Mouse (Mus musculus) neural tube, embryonic 14.5 days (tissue): ENCODE data around the gene Atp1b3. TPM values are rescaled to one million over a fixed set of nuclear protein-coding genes. Genes with fewer than 3 reads are reported as not detected.

Experiments used
- ATAC-seq: fragments of 200-750 bp; cut with Nextera tagmentation; 2 replicates; pipeline ENCODE4 v1.8.0; 2017; ENCODE audit warnings: low read depth, mild to moderate bottlenecking, moderate TSS enrichment, moderate library complexity
- H3K27ac ChIP-seq: fragments of 300-500 bp; sonication (generic); 2 replicates; pipeline ENCODE4 v1.5.1; 2014; ENCODE audit warnings: low read depth, mild to moderate bottlenecking, control low read depth, low read length, moderate library complexity, mixed read lengths
- H3K27me3 ChIP-seq: fragments of 300-500 bp; sonication (generic); 2 replicates; pipeline ENCODE4 v1.6.1; 2014; ENCODE audit warnings: low read length; ENCODE audit not compliant: control insufficient read depth, insufficient read depth
- H3K36me3 ChIP-seq: fragments of 300-500 bp; sonication (generic); 2 replicates; pipeline ENCODE4 v1.6.1; 2014; ENCODE audit warnings: low read length, mixed read lengths; ENCODE audit not compliant: control insufficient read depth, insufficient read depth
- H3K4me1 ChIP-seq: fragments of 300-500 bp; sonication (generic); 2 replicates; pipeline ENCODE4 v1.6.1; 2014; ENCODE audit warnings: low read length; ENCODE audit not compliant: control insufficient read depth, insufficient read depth
- H3K4me2 ChIP-seq: fragments of 300-500 bp; sonication (generic); 2 replicates; pipeline ENCODE4 v1.6.1; 2014; ENCODE audit warnings: mild to moderate bottlenecking, low read depth, low read length, control low read depth
- H3K4me3 ChIP-seq: fragments of 300-500 bp; sonication (generic); 2 replicates; pipeline ENCODE4 v1.5.1; 2014; ENCODE audit warnings: low read depth, low read length, control low read depth, mixed read lengths
- H3K9ac ChIP-seq: fragments of 300-500 bp; sonication (generic); replicated peaks from 2 replicates; pipeline ENCODE4 v1.6.1; 2014; ENCODE audit warnings: low read depth, mild to moderate bottlenecking, control low read depth, low read length, mixed read lengths
- H3K9me3 ChIP-seq: fragments of 300-500 bp; sonication (generic); 2 replicates; pipeline ENCODE4 v1.6.1; 2016; ENCODE audit warnings: low read length; ENCODE audit not compliant: control insufficient read depth
- WGBS: fragments of 180-500 bp; shearing (Covaris S2); extraction: QIAGEN DNeasy Blood & Tissue Kit; methylation state at CpG from one replicate; pipeline ENCODE4 v1.1.7; 2014; 5-methylcytosine and 5-hydroxymethylcytosine counted together
- polyA plus RNA-seq: library from polyadenylated mRNA; unstranded; fragments of >200 nt; fragmentation: Nextera tagmentation; extraction: Ambion mirVana; gene quantifications from 2 replicates; pipeline ENCODE4 v1.2.1, GENCODE M21; 2014

Gene Atp1b3
- polyA plus RNA-seq, 1 experiment from 2014 or later: 168 TPM

GRCm38 (mm10) chr9:96319333-96319732 is 44.9 kb downstream of the Atp1b3 start:
- WGBS: 96% methylated on average over 5 of the region's 5 CpGs
- H3K4me1 ChIP-seq: no peaks in the 10 kb centered on the region
- H3K4me3 ChIP-seq: no peak overlapping the region
- no peaks in the 10 kb centered on the region for H3K9me3 ChIP-seq
- H3K9ac ChIP-seq: no peak overlapping the region
- ATAC-seq: no peak
- H3K27me3 ChIP-seq: no peaks in the 10 kb centered on the region
- H3K36me3 ChIP-seq: peaks cover 9% of the 10 kb centered on the region; the same call in 1 of the 2 replicates
- H3K4me2 ChIP-seq: no peak overlapping the region
- H3K27ac ChIP-seq: no peak overlapping the region

GRCm38 (mm10) chr9:96312074-96312473 is 52.2 kb downstream of the Atp1b3 start:
- Histone ChIP-seq H3K27me3 (no peaks in the 10 kb centered on the region), H3K36me3 (peaks cover 3% of the 10 kb centered on the region; the same call in 1 of the 2 replicates), H3K4me3 (no peak overlapping the region), H3K4me1 (no peaks in the 10 kb centered on the region), H3K27ac (no peak overlapping the region), H3K4me2 (no peak overlapping the region), H3K9me3 (no peaks in the 10 kb centered on the region), H3K9ac (no peak overlapping the region)
- ATAC-seq: no peak
- WGBS: 97% methylated on average over 3 of the region's 3 CpGs

GRCm38 (mm10) chr9:96308816-96309215 is 55.4 kb downstream of the Atp1b3 start:
- Histone ChIP-seq H3K4me3 (no peak overlapping the region), H3K4me2 (no peak overlapping the region), H3K36me3 (peaks cover 6% of the 10 kb centered on the region; the same call in 1 of the 2 replicates), H3K9me3 (no peaks in the 10 kb centered on the region), H3K4me1 (no peaks in the 10 kb centered on the region), H3K9ac (no peak overlapping the region), H3K27ac (no peak overlapping the region), H3K27me3 (no peaks in the 10 kb centered on the region)
- WGBS: 48% methylated on average over 3 of the region's 3 CpGs
- ATAC-seq: no peak

GRCm38 (mm10) chr9:96299324-96300008 is 64.8 kb downstream of the Atp1b3 start:
- no peak for ATAC-seq
- H3K4me3 ChIP-seq: no peak overlapping the region
- H3K9me3 ChIP-seq: no peaks in the 10 kb centered on the region
- H3K4me1 ChIP-seq: no peaks in the 10 kb centered on the region
- H3K9ac ChIP-seq: no peak overlapping the region
- peaks cover 10% of the 10 kb centered on the region; the same call in 1 of the 2 replicates for H3K36me3 ChIP-seq
- H3K27me3 ChIP-seq: no peaks in the 10 kb centered on the region
- no peak overlapping the region for H3K27ac ChIP-seq
- no peak overlapping the region for H3K4me2 ChIP-seq
- WGBS: 94% methylated on average over 3 of the region's 3 CpGs

DNA sequence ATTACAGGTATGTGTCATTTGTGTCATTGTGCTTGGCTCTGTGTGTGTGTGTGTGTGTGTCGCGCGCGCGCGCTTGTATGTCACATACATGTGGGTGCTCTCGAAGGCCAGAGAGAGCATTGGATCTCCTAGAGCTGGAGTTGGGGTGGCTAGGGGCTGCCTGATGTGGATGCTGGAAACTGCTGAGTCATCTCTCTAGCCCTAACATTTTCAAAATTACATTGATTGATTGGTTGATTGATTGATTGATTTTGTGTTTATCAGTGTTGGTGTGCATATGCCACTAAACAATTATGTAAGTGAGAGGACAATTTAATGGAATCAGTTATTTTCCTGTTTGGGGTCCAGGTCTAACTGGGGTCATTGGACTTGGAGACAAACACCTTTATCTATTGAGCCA is 72.1 kb downstream of the Atp1b3 start:
- Histone ChIP-seq H3K4me2 (no peak overlapping the region), H3K27ac (no peak overlapping the region), H3K27me3 (no peaks in the 10 kb centered on the region), H3K9me3 (no peaks in the 10 kb centered on the region), H3K4me3 (no peak overlapping the region), H3K36me3 (peaks cover 7% of the 10 kb centered on the region; the same call in 1 of the 2 replicates), H3K4me1 (no peaks in the 10 kb centered on the region), H3K9ac (no peak overlapping the region)
- WGBS: over 99% methylated on average over 7 of the region's 7 CpGs
- ATAC-seq: no peak

DNA sequence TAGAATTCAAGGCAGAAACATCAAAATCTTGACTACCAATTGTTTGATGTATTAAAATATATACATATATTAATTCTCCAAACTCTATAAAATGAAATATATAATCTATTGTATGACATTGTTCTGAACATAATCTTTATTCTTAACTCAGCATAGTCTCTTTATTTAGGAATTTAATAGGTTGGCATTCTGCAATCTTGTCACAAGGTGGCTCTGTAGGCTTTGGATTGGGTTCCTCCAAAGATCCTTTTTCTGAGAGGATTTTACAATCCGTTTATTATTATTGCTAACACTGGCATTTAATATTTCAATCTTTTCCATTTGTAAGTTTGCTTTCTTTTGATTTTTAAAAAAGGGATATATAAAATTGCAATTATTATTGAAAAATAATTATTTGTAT is 79.3 kb downstream of the Atp1b3 start:
- Histone ChIP-seq H3K9ac (no peak overlapping the region), H3K27ac (no peak overlapping the region), H3K4me1 (no peaks in the 10 kb centered on the region), H3K27me3 (no peaks in the 10 kb centered on the region), H3K4me3 (no peak overlapping the region), H3K36me3 (no peaks in the 10 kb centered on the region), H3K9me3 (no peaks in the 10 kb centered on the region), H3K4me2 (no peak overlapping the region)
- ATAC-seq: no peak
- WGBS: 35% methylated on average over 1 of the region's 1 CpGs

Other genes with a start within 250 kb of the Atp1b3 start
- gene Gk5, start 245.1 kb downstream of the Atp1b3 start, polyA plus RNA-seq: 4.0 and 5.1 TPM in 2 replicates
- 20.3 and 23.6 TPM in 2 replicates for gene Tfdp2, start 168.2 kb downstream of the Atp1b3 start, polyA plus RNA-seq
- 241 and 279 TPM in 2 replicates for gene Rnf7, start 114.2 kb upstream of the Atp1b3 start, polyA plus RNA-seq
- gene Gm28729, start 160.8 kb upstream of the Atp1b3 start, polyA plus RNA-seq: not detected in 2 replicates